Mouse (Mus musculus) right cerebral cortex, postnatal 36 days (tissue): Measurements from ENCODE around the gene Ptgfrn.

Experiments used
- DNase-seq, 2 experiments: peaks; one replicate each; pipeline ENCODE4 v3.0.0; 2022; ENCODE audit warnings: low spot score in 2 of 2, mixed read lengths in 1 of 2

Ptgfrn gene

GRCm38 (mm10) chr3:101041997-101042396 lies 68.1 kb downstream of the Ptgfrn start:
- DNase-seq, result no peak

GRCm38 (mm10) chr3:101037984-101038545 lies 72.0 kb downstream of the Ptgfrn start:
- no peak for DNase-seq

- no peak for DNase-seq
These were observed 74.1 kb downstream of the Ptgfrn start for GRCm38 (mm10) chr3:101036001-101036400.

- no peak for DNase-seq
These were observed 75.6 kb downstream of the Ptgfrn start for GRCm38 (mm10) chr3:101034509-101034908.

- DNase-seq, result no peak
These were observed 76.4 kb downstream of the Ptgfrn start for GRCm38 (mm10) chr3:101033644-101034043.

GRCm38 (mm10) chr3:101031456-101032142 lies 78.5 kb downstream of the Ptgfrn start:
- no peak for DNase-seq

GRCm38 (mm10) chr3:101030630-101031029 lies 79.4 kb downstream of the Ptgfrn start:
- no peak for DNase-seq

GRCm38 (mm10) chr3:101029339-101029738 lies 80.7 kb downstream of the Ptgfrn start, which contains the start of gene Cd101:
Cd101 (minus strand) TSS chr3:101029556.
- DNase-seq, result no peak

GRCm38 (mm10) chr3:101026741-101027140 lies 83.3 kb downstream of the Ptgfrn start:
- DNase-seq, result no peak

- no peak for DNase-seq
These were observed 87.1 kb downstream of the Ptgfrn start for GRCm38 (mm10) chr3:101022967-101023366.

- DNase-seq, result no peak
These were observed 88.5 kb downstream of the Ptgfrn start for GRCm38 (mm10) chr3:101021481-101022051.

GRCm38 (mm10) chr3:101021073-101021472 lies 89.0 kb downstream of the Ptgfrn start:
- no peak for DNase-seq

- DNase-seq, result no peak
These were observed 91.6 kb downstream of the Ptgfrn start for GRCm38 (mm10) chr3:101018494-101018893.

GRCm38 (mm10) chr3:101016050-101016449 lies 94.0 kb downstream of the Ptgfrn start:
- DNase-seq, result no peak

- no peak for DNase-seq
These were observed 94.8 kb downstream of the Ptgfrn start for GRCm38 (mm10) chr3:101015254-101015653.

- DNase-seq, result no peak
These were observed 96.5 kb downstream of the Ptgfrn start for GRCm38 (mm10) chr3:101013536-101013935.

GRCm38 (mm10) chr3:101013005-101013404 lies 97.1 kb downstream of the Ptgfrn start:
- DNase-seq, result no peak

- DNase-seq, result no peak
These were observed 97.5 kb downstream of the Ptgfrn start for GRCm38 (mm10) chr3:101012597-101012996.

- DNase-seq, result peak; percentile 44 to 50
These were observed 97.9 kb downstream of the Ptgfrn start for GRCm38 (mm10) chr3:101012131-101012571.

- no peak for DNase-seq
These were observed 98.9 kb downstream of the Ptgfrn start for GRCm38 (mm10) chr3:101011203-101011600.

GRCm38 (mm10) chr3:101010589-101011202 lies 99.4 kb downstream of the Ptgfrn start:
- no peak for DNase-seq

GRCm38 (mm10) chr3:101007112-101007782 lies 102.8 kb downstream of the Ptgfrn start:
- no peak for DNase-seq
